Mouse (Mus musculus) CH12.LX (cell line): ENCODE data around the gene Bsn. TPM values are rescaled to one million over a fixed set of nuclear protein-coding genes. Genes with fewer than 3 reads are reported as not detected.

Experiments used
- DNase-seq: peaks from one replicate; pipeline ENCODE4 v3.0.0-alpha.2; 2013; ENCODE audit errors: extremely low read depth
- H3K27ac ChIP-seq: 2 replicates; pipeline ENCODE4 v1.5.1; 2012; ENCODE audit warnings: low read depth, mild to moderate bottlenecking, control low read depth, moderate library complexity; ENCODE audit not compliant: insufficient read depth
- H3K27me3 ChIP-seq: replicated peaks from 2 replicates; pipeline ENCODE3; 2012; ENCODE audit warnings: inconsistent platforms
- H3K36me3 ChIP-seq, 2 experiments: replicated peaks in 1 of 2; 2 replicates each; pipeline versions ENCODE3 to v1.6.1; 2012; ENCODE audit warnings: inconsistent platforms in 1 of 2, low read length in 1 of 2, mild to moderate bottlenecking in 1 of 2, mixed read lengths in 1 of 2, moderate library complexity in 1 of 2; ENCODE audit not compliant: control insufficient read depth in 1 of 2, insufficient read depth in 1 of 2
- H3K4me1 ChIP-seq, 2 experiments: 2 replicates each; pipeline ENCODE4 v1.6.1; 2012; ENCODE audit warnings: inconsistent platforms in 1 of 2, moderate library complexity in 1 of 2; ENCODE audit not compliant: insufficient read depth in 2 of 2, control insufficient read depth in 1 of 2
- H3K4me2 ChIP-seq: 2 replicates; pipeline ENCODE4 v1.6.1; 2012; ENCODE audit warnings: low read depth, mild to moderate bottlenecking, control low read depth; ENCODE audit not compliant: poor library complexity, insufficient read depth, severe bottlenecking
- H3K4me3 ChIP-seq, 3 experiments: fragments of 150-350 bp in 1 of 3; sonication (generic) in 1 of 3; replicated peaks in 1 of 3; 2 replicates each; pipeline versions ENCODE3 to v1.5.1; 2011 to 2012; ENCODE audit warnings: low read depth in 2 of 3, low read length in 2 of 3, mild to moderate bottlenecking in 2 of 3, moderate library complexity in 2 of 3, control low read depth in 1 of 3, improper control_type of control experiment in 1 of 3, inconsistent platforms in 1 of 3, mixed read lengths in 1 of 3; ENCODE audit not compliant: poor library complexity in 1 of 3
- H3K79me2 ChIP-seq: replicated peaks from 2 replicates; pipeline ENCODE4 v1.6.1; 2012; ENCODE audit warnings: mild to moderate bottlenecking, moderate library complexity; ENCODE audit not compliant: control insufficient read depth, poor library complexity, insufficient read depth, severe bottlenecking; ENCODE audit errors: extremely low read depth
- H3K9ac ChIP-seq: 2 replicates; pipeline ENCODE4 v1.6.1; 2012; ENCODE audit warnings: low read depth, mild to moderate bottlenecking, control low read depth, moderate library complexity; ENCODE audit not compliant: insufficient read depth
- H3K9me3 ChIP-seq: replicated peaks from 2 replicates; pipeline ENCODE3; 2012; ENCODE audit warnings: low read length, inconsistent platforms, mixed read lengths
- BHLHE40 ChIP-seq: IDR thresholded peaks from 2 replicates; pipeline ENCODE4 v1.6.1; 2011; ENCODE audit warnings: mild to moderate bottlenecking, low read depth, low read length, improper control_type of control experiment
- CHD2 ChIP-seq: IDR thresholded peaks from 2 replicates; pipeline ENCODE4 v1.6.1; 2011; ENCODE audit warnings: low read length, improper control_type of control experiment
- GABPA ChIP-seq: IDR thresholded peaks from 2 replicates; pipeline ENCODE4 v1.6.1; 2012; ENCODE audit warnings: low read depth, low read length, improper control_type of control experiment, inconsistent platforms; ENCODE audit not compliant: insufficient replicate concordance
- IRF4 ChIP-seq: IDR thresholded peaks from 2 replicates; pipeline ENCODE4 v1.6.1; 2014; ENCODE audit warnings: low read depth, mild to moderate bottlenecking, inconsistent platforms, low read length, improper control_type of control experiment
- KAT2A ChIP-seq: IDR thresholded peaks from 2 replicates; pipeline ENCODE4 v1.6.1; 2012; ENCODE audit warnings: low read length, improper control_type of control experiment, inconsistent platforms; ENCODE audit not compliant: insufficient replicate concordance
- MAX ChIP-seq: IDR thresholded peaks from 2 replicates; pipeline ENCODE4 v1.6.1; 2011; ENCODE audit warnings: low read length, improper control_type of control experiment
- MYC ChIP-seq: IDR thresholded peaks from 2 replicates; pipeline ENCODE4 v1.6.1; 2011; ENCODE audit warnings: low read depth, mild to moderate bottlenecking, improper control_type of control experiment, low read length
- POLR2A ChIP-seq: IDR thresholded peaks from 2 replicates; pipeline ENCODE4 v1.6.1; 2011; ENCODE audit warnings: low read depth, mild to moderate bottlenecking, improper control_type of control experiment, low read length
- POLR2AphosphoS2 ChIP-seq: IDR thresholded peaks from 2 replicates; pipeline ENCODE4 v1.6.1; 2011; ENCODE audit warnings: low read depth, low read length, improper control_type of control experiment
- RAD21 ChIP-seq: IDR thresholded peaks from 2 replicates; pipeline ENCODE4 v1.6.1; 2011; ENCODE audit warnings: low read depth, mild to moderate bottlenecking, low read length, improper control_type of control experiment, moderate library complexity
- TBP ChIP-seq: conservative IDR thresholded peaks from 2 replicates; pipeline ENCODE4 v1.6.1; 2011; ENCODE audit warnings: low read depth, low read length, improper control_type of control experiment
- UBTF ChIP-seq: IDR thresholded peaks from 2 replicates; pipeline ENCODE4 v1.6.1; 2012; ENCODE audit warnings: low read depth, mild to moderate bottlenecking, inconsistent platforms, low read length, improper control_type of control experiment, moderate library complexity
- USF1 ChIP-seq: IDR thresholded peaks from 2 replicates; pipeline ENCODE4 v1.6.1; 2014; ENCODE audit warnings: low read depth, mild to moderate bottlenecking, inconsistent platforms, low read length, improper control_type of control experiment
- USF2 ChIP-seq: conservative IDR thresholded peaks from 2 replicates; pipeline ENCODE4 v1.6.1; 2011; ENCODE audit warnings: low read depth, low read length, improper control_type of control experiment
- ZNF384 ChIP-seq: IDR thresholded peaks from 2 replicates; pipeline ENCODE4 v1.6.1; 2012; ENCODE audit warnings: low read depth, low read length, improper control_type of control experiment, inconsistent platforms
- dilution Hi-C: fragments of 300-500 bp; cut with MboI; formaldehyde crosslinking; loops from 2 replicates; pipeline ENCODE4 v1.14.3; 2020; ENCODE audit warnings: low sequenced_read_pairs; ENCODE audit not compliant: extremely low pct_unique_long_range_greater_than_20kb, extremely low pct_ligation_motif_present
- in situ Hi-C: fragments of 300-500 bp; cut with MboI; formaldehyde crosslinking; loops from 3 replicates; pipeline ENCODE4 v1.14.3; 2019; ENCODE audit warnings: low sequenced_read_pairs, low pct_ligation_motif_present, low pct_unique_long_range_greater_than_20kb, mixed read lengths
- polyA plus RNA-seq: library from polyadenylated mRNA; unstranded; fragments of >175 nt; gene quantifications from 2 replicates; pipeline ENCODE4 v1.2.1, GENCODE M21; 2012; ENCODE audit warnings: low read depth; ENCODE audit not compliant: insufficient read length
- total RNA-seq, 2 experiments: library from RNA; depleted of rRNA; stranded (reverse); fragments of 300-350 nt in 1 of 2; fragments of >200 nt in 1 of 2; gene quantifications; 2 replicates each; pipeline ENCODE4 v1.2.3; 2012 to 2014

The Bsn gene
- total and polyA plus RNA-seq, 3 experiments: 3.6 to 7.8 (median 4.4) TPM

- Histone ChIP-seq H3K4me3 (no peak overlapping the region), H3K4me2 (no peak overlapping the region), H3K79me2 (no peaks in the 10 kb centered on the region), H3K9ac (no peak overlapping the region), H3K27ac (no peak overlapping the region), H3K4me1 (peaks cover 2 to 24% of the 10 kb centered on the region in 2 experiments; a peak in 2 of 4 replicates), H3K9me3 (no peaks in the 10 kb centered on the region), H3K27me3 (no peaks in the 10 kb centered on the region), H3K36me3 (peaks cover 43 to 71% of the 10 kb centered on the region in 2 experiments)
- no peak for TF ChIP-seq MAX
- TF ChIP-seq BHLHE40: no peak
- TF ChIP-seq GABPA: no peak
- no peak for TF ChIP-seq IRF4
- no peak for TF ChIP-seq UBTF
- no peak for TF ChIP-seq USF1
- TF ChIP-seq POLR2A: no peak
- no peak for TF ChIP-seq MYC
- TF ChIP-seq ZNF384: no peak
- TF ChIP-seq RAD21: no peak
- TF ChIP-seq KAT2A: no peak
- TF ChIP-seq CHD2: no peak
- no peak for TF ChIP-seq TBP
- no peak for TF ChIP-seq POLR2AphosphoS2
- TF ChIP-seq USF2: no peak
- in situ Hi-C loops: no loop called here
- no peak for DNase-seq
- dilution Hi-C loops: no loop called here
Observed at GRCm38 (mm10) chr9:108046582-108046981, 143.6 kb downstream of the Bsn start.

Other genes with a start within 250 kb of the Bsn start
Only the 20 nearest of the 22 such genes appear.
- gene Uba7, start 214.9 kb downstream of the Bsn start, total RNA-seq (2012; rRNA removed): 21.3 and 21.7 TPM in 2 replicates
- gene Uba7, start 214.9 kb downstream of the Bsn start, total RNA-seq (2014; rRNA removed): 25.2 and 26.0 TPM in 2 replicates
- gene Uba7, start 214.9 kb downstream of the Bsn start, polyA plus RNA-seq: 25.5 and 27.8 TPM in 2 replicates
- gene Gm20661, start 207.3 kb downstream of the Bsn start, total RNA-seq (2012; rRNA removed): not detected in 2 replicates
- gene Gm20661, start 207.3 kb downstream of the Bsn start, total RNA-seq (2014; rRNA removed): not detected in 2 replicates
- gene Gm20661, start 207.3 kb downstream of the Bsn start, polyA plus RNA-seq: 0.29 and 0.41 TPM in 2 replicates
- gene Inka1, start 204.5 kb downstream of the Bsn start, total RNA-seq (2012; rRNA removed): 25.8 and 28.0 TPM in 2 replicates
- gene Inka1, start 204.5 kb downstream of the Bsn start, total RNA-seq (2014; rRNA removed): 18.9 and 25.2 TPM in 2 replicates
- 23.5 and 30.2 TPM in 2 replicates for gene Inka1, start 204.5 kb downstream of the Bsn start, polyA plus RNA-seq
- gene Cdhr4, start 197.9 kb downstream of the Bsn start, total RNA-seq (2012; rRNA removed): not detected in 2 replicates
- 0.35 and 0.82 TPM in 2 replicates for gene Cdhr4, start 197.9 kb downstream of the Bsn start, total RNA-seq (2014; rRNA removed)
- 0.79 and 2.0 TPM in 2 replicates for gene Cdhr4, start 197.9 kb downstream of the Bsn start, polyA plus RNA-seq
- gene Gm20662, start 194.0 kb downstream of the Bsn start, total RNA-seq (2012; rRNA removed): not detected in 2 replicates
- 1.2 TPM in 1 of 2 replicates, not detected in the other for gene Gm20662, start 194.0 kb downstream of the Bsn start, total RNA-seq (2014; rRNA removed)
- gene Gm20662, start 194.0 kb downstream of the Bsn start, polyA plus RNA-seq: 0.31 TPM in 1 of 2 replicates, not detected in the other
- gene Ip6k1, start 187.9 kb downstream of the Bsn start, total RNA-seq (2012; rRNA removed): 34.7 and 40.7 TPM in 2 replicates
- gene Ip6k1, start 187.9 kb downstream of the Bsn start, total RNA-seq (2014; rRNA removed): 23.3 and 27.1 TPM in 2 replicates
- gene Ip6k1, start 187.9 kb downstream of the Bsn start, polyA plus RNA-seq: 25.6 and 26.0 TPM in 2 replicates
- 20.9 and 33.4 TPM in 2 replicates for gene Gmppb, start 141.1 kb downstream of the Bsn start, total RNA-seq (2012; rRNA removed)
- 17.9 and 18.4 TPM in 2 replicates for gene Gmppb, start 141.1 kb downstream of the Bsn start, total RNA-seq (2014; rRNA removed)
- 19.2 and 21.8 TPM in 2 replicates for gene Gmppb, start 141.1 kb downstream of the Bsn start, polyA plus RNA-seq
- 2.0 and 3.1 TPM in 2 replicates for gene Amigo3, start 137.2 kb downstream of the Bsn start, total RNA-seq (2012; rRNA removed)
- gene Amigo3, start 137.2 kb downstream of the Bsn start, total RNA-seq (2014; rRNA removed): 1.7 and 2.2 TPM in 2 replicates
- 3.3 and 4.4 TPM in 2 replicates for gene Amigo3, start 137.2 kb downstream of the Bsn start, polyA plus RNA-seq
- 33.2 and 59.6 TPM in 2 replicates for gene Mst1, start 109.9 kb downstream of the Bsn start, total RNA-seq (2012; rRNA removed)
- 16.9 and 19.6 TPM in 2 replicates for gene Mst1, start 109.9 kb downstream of the Bsn start, total RNA-seq (2014; rRNA removed)
- 19.7 and 21.4 TPM in 2 replicates for gene Mst1, start 109.9 kb downstream of the Bsn start, polyA plus RNA-seq
- gene Rnf123, start 107.0 kb downstream of the Bsn start, total RNA-seq (2012; rRNA removed): 28.8 and 32.3 TPM in 2 replicates
- 6.6 and 10.0 TPM in 2 replicates for gene Rnf123, start 107.0 kb downstream of the Bsn start, total RNA-seq (2014; rRNA removed)
- 40.4 and 50.0 TPM in 2 replicates for gene Rnf123, start 107.0 kb downstream of the Bsn start, polyA plus RNA-seq
- 69.5 and 75.6 TPM in 2 replicates for gene Apeh, start 95.8 kb downstream of the Bsn start, total RNA-seq (2012; rRNA removed)
- 28.8 and 36.2 TPM in 2 replicates for gene Apeh, start 95.8 kb downstream of the Bsn start, total RNA-seq (2014; rRNA removed)
- gene Apeh, start 95.8 kb downstream of the Bsn start, polyA plus RNA-seq: 53.2 and 66.6 TPM in 2 replicates
- 3.7 and 3.9 TPM in 2 replicates for gene Dag1, start 73.6 kb upstream of the Bsn start, total RNA-seq (2012; rRNA removed)
- 1.4 and 1.7 TPM in 2 replicates for gene Dag1, start 73.6 kb upstream of the Bsn start, total RNA-seq (2014; rRNA removed)
- 4.3 and 5.7 TPM in 2 replicates for gene Dag1, start 73.6 kb upstream of the Bsn start, polyA plus RNA-seq
- 9.3 and 12.9 TPM in 2 replicates for gene Nicn1, start 100.0 kb upstream of the Bsn start, total RNA-seq (2012; rRNA removed)
- 7.4 and 8.5 TPM in 2 replicates for gene Nicn1, start 100.0 kb upstream of the Bsn start, total RNA-seq (2014; rRNA removed)
- gene Nicn1, start 100.0 kb upstream of the Bsn start, polyA plus RNA-seq: 9.5 and 9.7 TPM in 2 replicates
- 2.2 and 2.7 TPM in 2 replicates for gene Amt, start 106.5 kb upstream of the Bsn start, total RNA-seq (2012; rRNA removed)
- 1.1 and 1.3 TPM in 2 replicates for gene Amt, start 106.5 kb upstream of the Bsn start, total RNA-seq (2014; rRNA removed)
- gene Amt, start 106.5 kb upstream of the Bsn start, polyA plus RNA-seq: 1.5 and 2.1 TPM in 2 replicates
- 84.0 and 96.9 TPM in 2 replicates for gene Rhoa, start 115.7 kb upstream of the Bsn start, total RNA-seq (2012; rRNA removed)
- 231 and 243 TPM in 2 replicates for gene Rhoa, start 115.7 kb upstream of the Bsn start, total RNA-seq (2014; rRNA removed)
- gene Rhoa, start 115.7 kb upstream of the Bsn start, polyA plus RNA-seq: 308 TPM in 2 replicates
- 5.0 and 8.7 TPM in 2 replicates for gene Tcta, start 115.8 kb upstream of the Bsn start, total RNA-seq (2012; rRNA removed)
- 7.3 and 7.4 TPM in 2 replicates for gene Tcta, start 115.8 kb upstream of the Bsn start, total RNA-seq (2014; rRNA removed)
- 3.0 and 5.0 TPM in 2 replicates for gene Tcta, start 115.8 kb upstream of the Bsn start, polyA plus RNA-seq
- 506 and 595 TPM in 2 replicates for gene Gpx1, start 148.5 kb upstream of the Bsn start, total RNA-seq (2012; rRNA removed)
- gene Gpx1, start 148.5 kb upstream of the Bsn start, total RNA-seq (2014; rRNA removed): 750 and 883 TPM in 2 replicates
- gene Gpx1, start 148.5 kb upstream of the Bsn start, polyA plus RNA-seq: 694 and 813 TPM in 2 replicates
- gene Usp4, start 157.5 kb upstream of the Bsn start, total RNA-seq (2012; rRNA removed): 72.8 and 74.6 TPM in 2 replicates
- 50.6 and 52.1 TPM in 2 replicates for gene Usp4, start 157.5 kb upstream of the Bsn start, total RNA-seq (2014; rRNA removed)
- 86.3 and 93.5 TPM in 2 replicates for gene Usp4, start 157.5 kb upstream of the Bsn start, polyA plus RNA-seq
- 0.21 TPM in 2 replicates for gene 1700102P08Rik, start 202.4 kb upstream of the Bsn start, total RNA-seq (2012; rRNA removed)
- 0.59 TPM in 1 of 2 replicates, not detected in the other for gene 1700102P08Rik, start 202.4 kb upstream of the Bsn start, total RNA-seq (2014; rRNA removed)
- gene 1700102P08Rik, start 202.4 kb upstream of the Bsn start, polyA plus RNA-seq: 0.26 TPM in 1 of 2 replicates, not detected in the other
- gene Ccdc36, start 238.1 kb upstream of the Bsn start, total RNA-seq (2012; rRNA removed): 0.04 TPM in 2 replicates
- 0.13 and 0.20 TPM in 2 replicates for gene Ccdc36, start 238.1 kb upstream of the Bsn start, total RNA-seq (2014; rRNA removed)
- gene Ccdc36, start 238.1 kb upstream of the Bsn start, polyA plus RNA-seq: 0.13 TPM in 1 of 2 replicates, not detected in the other